Mouse (Mus musculus): ENCODE measurements around the gene Tdpoz3. TPM values are rescaled to one million over a fixed set of nuclear protein-coding genes. Genes with fewer than 3 reads are reported as not detected.
"Not testable (repeated sequence)": the region's sequence is repeated elsewhere in the genome, so short reads cannot be mapped to it uniquely, and the experiment has no call there.

Tdpoz3 gene
- polyA plus RNA-seq (2015; fragmentation: Nextera tagmentation; extraction: Ambion mirVana): not detected in 2 replicates

DNA sequence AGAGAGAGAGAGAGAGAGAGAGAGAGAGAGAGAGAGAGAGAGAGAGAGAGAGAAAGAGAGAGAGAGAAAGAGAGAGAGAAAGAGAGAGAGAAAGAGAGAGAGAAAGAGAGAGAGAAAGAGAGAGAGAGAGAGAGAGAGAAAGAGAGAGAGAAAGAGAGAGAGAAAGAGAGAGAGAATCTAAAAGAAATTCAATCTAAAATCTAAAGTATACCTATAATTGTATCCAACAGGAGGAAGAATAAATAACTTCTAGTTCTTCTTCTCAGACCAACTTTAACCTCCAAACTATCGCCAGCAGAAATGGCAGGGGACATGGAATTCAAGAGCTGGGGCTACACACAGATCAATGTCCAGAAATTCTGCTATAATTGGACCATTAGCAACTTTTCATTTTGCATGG, at the start of gene Tdpoz3:
TSS of gene Tdpoz3 (plus strand) at position 301 of the 400 bp plus-strand sequence.
- not testable (repeated sequence) for H3K27me3 ChIP-seq (ENCODE audit: control insufficient read depth, insufficient read depth, low read depth, low read length); H3K9ac ChIP-seq (ENCODE audit: low read length); H3K4me2 ChIP-seq (ENCODE audit: low read depth, low read length); ATAC-seq (ENCODE audit: low read depth); H3K9me3 ChIP-seq (ENCODE audit: control insufficient read depth, low read length); H3K4me3 ChIP-seq (ENCODE audit: low read length); H3K36me3 ChIP-seq (ENCODE audit: control insufficient read depth, insufficient read depth, low read length); H3K27ac ChIP-seq (ENCODE audit: low read length); H3K4me1 ChIP-seq (replicated peaks; ENCODE audit: control insufficient read depth, insufficient read depth, low read length)
- 79% methylated on average over 1 of the region's 1 CpGs for WGBS

DNA sequence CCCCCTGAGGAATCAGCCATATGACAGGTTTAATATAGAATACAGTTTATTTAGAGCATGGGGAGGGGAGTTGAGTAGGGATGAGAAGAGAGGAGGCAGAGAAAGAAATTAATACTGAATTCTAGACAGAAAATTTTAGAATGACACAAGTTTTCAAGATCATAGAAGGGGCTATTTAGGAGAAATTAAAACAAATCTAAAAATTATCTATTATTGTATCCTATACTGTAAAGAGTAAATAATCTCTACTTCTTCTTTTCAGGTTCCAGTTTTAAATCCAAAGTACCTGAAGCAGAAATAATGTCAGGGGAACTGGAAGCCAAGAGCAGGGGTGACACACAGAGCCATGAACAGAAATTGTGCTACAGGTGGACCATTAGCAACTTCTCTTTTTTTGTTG, 29.7 kb upstream of the Tdpoz3 start, which contains the start of gene Tdpoz4:
TSS of gene Tdpoz4 (plus strand) at position 301 of the 400 bp plus-strand sequence.
- H3K4me3 ChIP-seq (ENCODE audit: low read length); H3K36me3 ChIP-seq (ENCODE audit: control insufficient read depth, insufficient read depth, low read length); H3K27me3 ChIP-seq (ENCODE audit: control insufficient read depth, insufficient read depth, low read depth, low read length); H3K4me2 ChIP-seq (ENCODE audit: low read depth, low read length); H3K9ac ChIP-seq (ENCODE audit: low read length); H3K27ac ChIP-seq (ENCODE audit: low read length); ATAC-seq (ENCODE audit: low read depth); H3K9me3 ChIP-seq (ENCODE audit: control insufficient read depth, low read length); H3K4me1 ChIP-seq (replicated peaks; ENCODE audit: control insufficient read depth, insufficient read depth, low read length): not testable (repeated sequence)

- not testable (repeated sequence) for H3K4me1 ChIP-seq (replicated peaks; ENCODE audit: control insufficient read depth, insufficient read depth, low read length)
Measured at GRCm38 (mm10) chr3:93813341-93813740, 12.5 kb upstream of the Tdpoz3 start.

DNA sequence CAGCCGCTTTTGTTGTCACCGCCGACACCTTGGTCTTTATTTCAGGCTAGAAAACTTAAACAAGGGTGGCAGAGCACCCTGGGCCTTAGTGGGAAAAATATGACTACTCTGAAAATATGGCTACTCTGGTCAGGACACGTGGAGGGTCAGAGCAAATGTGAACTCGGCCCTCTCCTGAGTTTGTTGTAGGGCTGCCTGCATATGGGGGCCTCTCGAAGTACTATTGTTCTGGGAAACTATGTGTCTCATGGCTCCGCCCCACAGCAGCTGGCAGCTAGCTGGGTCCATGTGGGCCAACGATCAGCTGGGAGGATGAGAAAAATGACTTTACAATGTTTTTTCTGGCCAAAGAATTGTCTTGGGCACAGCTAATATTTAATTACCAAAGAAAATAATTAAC, 33.1 kb downstream of the Tdpoz3 start:
- not testable (repeated sequence) for H3K9ac ChIP-seq (ENCODE audit: low read length); H3K4me2 ChIP-seq (ENCODE audit: low read depth, low read length); H3K27me3 ChIP-seq (ENCODE audit: control insufficient read depth, insufficient read depth, low read depth, low read length); H3K4me1 ChIP-seq (replicated peaks; ENCODE audit: control insufficient read depth, insufficient read depth, low read length); H3K9me3 ChIP-seq (ENCODE audit: control insufficient read depth, low read length); H3K4me3 ChIP-seq (ENCODE audit: low read length); ATAC-seq (ENCODE audit: low read depth); H3K27ac ChIP-seq (ENCODE audit: low read length); H3K36me3 ChIP-seq (ENCODE audit: control insufficient read depth, insufficient read depth, low read length)
- 78% methylated on average over 8 of the region's 8 CpGs for WGBS

More at GRCm38 (mm10) chr3:93813341-93813740, 12.5 kb upstream of the Tdpoz3 start:
- H3K9me3 ChIP-seq (ENCODE audit: control insufficient read depth, low read length); H3K27me3 ChIP-seq (ENCODE audit: control insufficient read depth, insufficient read depth, low read depth, low read length); H3K4me3 ChIP-seq (ENCODE audit: low read length); H3K36me3 ChIP-seq (ENCODE audit: control insufficient read depth, insufficient read depth, low read length); H3K4me2 ChIP-seq (ENCODE audit: low read depth, low read length); H3K9ac ChIP-seq (ENCODE audit: low read length); H3K27ac ChIP-seq (ENCODE audit: low read length); ATAC-seq (ENCODE audit: low read depth): not testable (repeated sequence)

DNA sequence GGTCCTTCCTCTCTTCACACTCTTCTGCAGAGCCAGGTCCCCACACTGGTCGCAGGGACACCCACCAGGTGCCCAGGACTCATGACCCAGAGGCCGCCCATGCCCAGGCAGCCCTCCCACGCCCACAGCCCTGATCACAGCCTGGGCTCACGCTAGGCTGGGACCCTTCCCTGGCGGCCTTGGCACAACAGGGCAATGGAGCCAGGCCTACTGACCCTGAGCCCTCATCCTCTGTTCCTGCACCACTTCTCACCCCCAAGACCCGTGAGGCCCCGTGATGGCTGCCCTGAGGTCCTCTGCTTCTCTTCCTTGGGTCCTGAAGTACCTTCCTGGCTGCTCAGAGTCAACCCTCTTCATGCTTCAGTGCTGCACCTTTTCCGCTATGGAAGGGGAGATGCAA, 44.8 kb downstream of the Tdpoz3 start:
- not testable (repeated sequence) for ATAC-seq (ENCODE audit: low read depth); H3K9me3 ChIP-seq (ENCODE audit: control insufficient read depth, low read length); H3K4me2 ChIP-seq (ENCODE audit: low read depth, low read length); H3K27me3 ChIP-seq (ENCODE audit: control insufficient read depth, insufficient read depth, low read depth, low read length); H3K36me3 ChIP-seq (ENCODE audit: control insufficient read depth, insufficient read depth, low read length); H3K9ac ChIP-seq (ENCODE audit: low read length); H3K27ac ChIP-seq (ENCODE audit: low read length); H3K4me3 ChIP-seq (ENCODE audit: low read length); H3K4me1 ChIP-seq (replicated peaks; ENCODE audit: control insufficient read depth, insufficient read depth, low read length)
- 80% methylated on average over 8 of the region's 8 CpGs for WGBS

Other genes starting within 250 kb of the Tdpoz3 start
- gene Tdpoz2, start 173.3 kb upstream of the Tdpoz3 start, polyA plus RNA-seq (2015; fragmentation: Nextera tagmentation; extraction: Ambion mirVana): not detected in 2 replicates
- not detected in 2 replicates for gene Tdpoz1, start 149.7 kb upstream of the Tdpoz3 start, polyA plus RNA-seq (2015; fragmentation: Nextera tagmentation; extraction: Ambion mirVana)
- gene Gm37596, start 132.9 kb upstream of the Tdpoz3 start, polyA plus RNA-seq (2015; fragmentation: Nextera tagmentation; extraction: Ambion mirVana): not detected in 2 replicates
- gene Gm5773, start 53.0 kb upstream of the Tdpoz3 start, polyA plus RNA-seq (2015; fragmentation: Nextera tagmentation; extraction: Ambion mirVana): not detected in 2 replicates
- not detected in 2 replicates for gene Tdpoz4, start 29.6 kb upstream of the Tdpoz3 start, polyA plus RNA-seq (2015; fragmentation: Nextera tagmentation; extraction: Ambion mirVana)
- gene Gm9117, start 117.5 kb downstream of the Tdpoz3 start, polyA plus RNA-seq (2015; fragmentation: Nextera tagmentation; extraction: Ambion mirVana): not detected in 2 replicates
- not detected in 2 replicates for gene Tdpoz5, start 135.3 kb downstream of the Tdpoz3 start, polyA plus RNA-seq (2015; fragmentation: Nextera tagmentation; extraction: Ambion mirVana)
- not detected in 2 replicates for gene Gm9125, start 228.9 kb downstream of the Tdpoz3 start, polyA plus RNA-seq (2015; fragmentation: Nextera tagmentation; extraction: Ambion mirVana)
- not detected in 2 replicates for gene Gm10697, start 246.6 kb downstream of the Tdpoz3 start, polyA plus RNA-seq (2015; fragmentation: Nextera tagmentation; extraction: Ambion mirVana)